Mouse (Mus musculus) duodenum, adult 2 months (tissue): ENCODE data around the gene Gm2030. TPM values are rescaled to one million over a fixed set of nuclear protein-coding genes. Genes with fewer than 3 reads are reported as not detected.

ENCODE experiments used
- polyA plus RNA-seq: library from polyadenylated mRNA; depleted of rRNA; stranded (reverse); fragments of >200 nt; gene quantifications from 2 replicates; pipeline ENCODE4 v1.2.3, GENCODE M21; 2012; ENCODE audit warnings: low replicate concordance; rRNA removed

The Gm2030 gene
- not detected in 2 replicates for polyA plus RNA-seq

DNA sequence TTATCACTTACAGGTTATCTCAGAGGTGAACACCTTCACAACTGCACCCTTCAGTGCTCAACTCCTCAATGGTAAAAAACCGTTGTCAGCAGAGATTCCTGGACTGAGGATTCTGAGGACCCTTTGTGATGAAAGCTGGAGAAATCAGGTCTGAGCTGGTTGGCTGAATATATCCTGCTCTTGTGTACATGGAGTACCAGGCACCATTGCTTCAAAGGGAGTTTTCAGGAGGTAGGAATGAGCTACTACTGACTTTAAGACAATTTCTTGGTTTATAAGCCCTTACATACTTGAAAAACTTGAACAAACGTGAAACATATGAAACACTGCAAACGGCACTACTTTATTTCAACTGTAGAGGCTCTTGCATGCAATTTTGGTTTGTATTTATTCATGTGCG lies at the start of gene Gm2030:
TSS of gene Gm2030 (minus strand) at position 101 of the 400 bp plus-strand sequence.

Other genes starting within 250 kb of the Gm2030 start
- gene Gm2012, start 78.7 kb downstream of the Gm2030 start, polyA plus RNA-seq = not detected in 2 replicates
- not detected in 2 replicates for gene Slx, start 235.5 kb upstream of the Gm2030 start, polyA plus RNA-seq